ENCODE assay signal across 30 mouse cellular contexts in genomic region chr10:50983620-50984019, GRCm38 (mm10).
"Had no signal": no experiment of that assay in that cellular context is flagged by ENCODE, and none has a peak within 500 bp of the region (broad histone marks: within the 10 kb centered on the region; RNA-seq: fewer than 3 reads in every experiment).

No protein-coding gene starts in this region.

- H3K36me3 ChIP-seq: limb, embryonic 10.5 days; limb, embryonic 12.5 days; limb, embryonic 13.5 days; limb, embryonic 15.5 days; liver, embryonic 12.5 days; liver, embryonic 13.5 days; liver, embryonic 15.5 days; lung, embryonic 15.5 days; midbrain, embryonic 10.5 days; midbrain, embryonic 12.5 days; midbrain, embryonic 13.5 days; midbrain, embryonic 15.5 days; neural tube, embryonic 12.5 days had no signal

- H3K4me2 ChIP-seq: limb, embryonic 12.5 days; limb, embryonic 13.5 days; limb, embryonic 15.5 days; liver, embryonic 11.5 days; liver, embryonic 12.5 days; liver, embryonic 13.5 days; liver, embryonic 15.5 days; lung, embryonic 14.5 days; lung, embryonic 15.5 days; midbrain, embryonic 11.5 days; midbrain, embryonic 12.5 days; midbrain, embryonic 13.5 days; midbrain, embryonic 15.5 days; neural tube, embryonic 12.5 days had no signal

- H3K4me1 ChIP-seq: limb, embryonic 10.5 days; limb, embryonic 12.5 days; limb, embryonic 13.5 days; limb, embryonic 15.5 days; liver, embryonic 12.5 days; liver, embryonic 13.5 days; liver, embryonic 15.5 days; lung, embryonic 15.5 days; megakaryocyte, embryonic 14.5 days; midbrain, embryonic 10.5 days; midbrain, embryonic 12.5 days; midbrain, embryonic 13.5 days; midbrain, embryonic 15.5 days; neural tube, embryonic 12.5 days had no signal

- DNase-seq: left cerebral cortex, postnatal 4 days; liver; liver, embryonic 13.5 days; liver, postnatal 0 days; lung, adult 18-20 months; lung, adult 2 months; lung, embryonic 14.5 days; lung, postnatal 10 days; lung, postnatal 14 days; lung, postnatal 36 days; lung, postnatal 4 days; midbrain, embryonic 14.5 days had no signal

- H3K27me3 ChIP-seq: limb, embryonic 12.5 days; limb, embryonic 13.5 days; limb, embryonic 15.5 days; liver, embryonic 12.5 days; liver, embryonic 13.5 days; liver, embryonic 15.5 days; lung, embryonic 15.5 days; megakaryocyte, embryonic 14.5 days; midbrain, embryonic 12.5 days; midbrain, embryonic 13.5 days; midbrain, embryonic 15.5 days; neural tube, embryonic 12.5 days had no signal

- H3K27ac ChIP-seq: limb, embryonic 10.5 days; limb, embryonic 12.5 days; limb, embryonic 13.5 days; limb, embryonic 15.5 days; liver, embryonic 12.5 days; liver, embryonic 13.5 days; liver, embryonic 14.5 days; liver, embryonic 15.5 days; lung, embryonic 15.5 days; macrophage; midbrain, embryonic 10.5 days; midbrain, embryonic 12.5 days; midbrain, embryonic 13.5 days; midbrain, embryonic 15.5 days; neural tube, embryonic 12.5 days had no signal

- H3K9me3 ChIP-seq: limb, embryonic 10.5 days; limb, embryonic 12.5 days; limb, embryonic 13.5 days; limb, embryonic 15.5 days; liver, embryonic 12.5 days; liver, embryonic 13.5 days; liver, embryonic 15.5 days; lung, embryonic 15.5 days; megakaryocyte, embryonic 14.5 days; midbrain, embryonic 10.5 days; midbrain, embryonic 12.5 days; midbrain, embryonic 13.5 days; midbrain, embryonic 15.5 days; neural tube, embryonic 12.5 days had no signal

- H3K4me3 ChIP-seq: limb, embryonic 10.5 days; limb, embryonic 12.5 days; limb, embryonic 13.5 days; limb, embryonic 15.5 days; liver, embryonic 12.5 days; liver, embryonic 13.5 days; liver, embryonic 15.5 days; lung, embryonic 15.5 days; megakaryocyte, embryonic 14.5 days; midbrain, embryonic 10.5 days; midbrain, embryonic 12.5 days; midbrain, embryonic 13.5 days; midbrain, embryonic 15.5 days; myocyte; neural tube, embryonic 12.5 days had no signal

- H3K9ac ChIP-seq: limb, embryonic 12.5 days; limb, embryonic 13.5 days; limb, embryonic 15.5 days; liver, embryonic 12.5 days; liver, embryonic 13.5 days; liver, embryonic 14.5 days; liver, embryonic 15.5 days; liver, postnatal 0 days; lung, embryonic 14.5 days; lung, embryonic 15.5 days; midbrain, embryonic 12.5 days; midbrain, embryonic 13.5 days; midbrain, embryonic 15.5 days; neural tube, embryonic 12.5 days had no signal
